Comparison of ENCODE assay signal across 28 mouse cellular contexts in the genomic region with DNA sequence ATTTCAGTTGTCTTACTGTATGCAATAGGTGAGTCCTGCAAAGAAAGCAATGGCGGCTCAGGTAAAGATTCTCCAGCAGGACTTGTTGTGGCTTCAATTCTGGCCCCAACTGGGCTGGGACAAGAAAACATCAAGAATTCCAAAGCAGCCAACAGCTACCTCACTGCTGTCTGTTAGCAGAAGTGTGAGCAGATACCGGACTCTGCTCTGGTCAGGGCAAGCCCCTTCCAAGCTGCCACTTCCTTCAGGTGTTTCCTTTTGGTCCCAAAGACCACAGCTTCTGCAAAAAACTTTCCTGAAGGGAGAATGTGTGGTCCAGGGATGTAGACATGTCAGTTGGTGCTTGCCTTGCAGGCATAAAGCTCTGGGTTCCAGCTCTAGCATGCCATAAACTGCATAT. TPM values are rescaled to one million over a fixed set of nuclear protein-coding genes. Genes with fewer than 3 reads are reported as not detected.
DNase-seq lines count a peak whose midpoint lies in the region; ATAC-seq and TF ChIP-seq lines count a peak whose summit lies in the region.
"Had no signal": no experiment of that assay in that cellular context is flagged by ENCODE, and none has a peak within 500 bp of the region (broad histone marks: within the 10 kb centered on the region; RNA-seq: fewer than 3 reads in every experiment).

No protein-coding gene starts in this region.

- ATAC-seq in common myeloid progenitor, adult 5-6 weeks (replicated peaks; ENCODE audit: low read depth, poor library complexity, severe bottlenecking): peak; percentile 60
- 0 out of 2 replicates have a peak, but pooled peaks have one; percentile 17 for ATAC-seq in megakaryocyte, adult 5-6 weeks (ENCODE audit: poor library complexity, severe bottlenecking)
- ATAC-seq: activated CD4-positive, CD25-positive, alpha-beta regulatory T cell, adult 4 months; CD4-positive, CD25-positive, alpha-beta regulatory T cell, adult 4 months; forebrain, embryonic 13.5 days; forebrain, embryonic 16.5 days; hindbrain, embryonic 16.5 days; inflammation-experienced regulatory T-cells, adult 6 months; intestine, embryonic 16.5 days had no signal

- H3K36me3 ChIP-seq in myocyte (ENCODE audit: control insufficient read depth, insufficient read depth): peaks cover 28% of the 10 kb centered on the region

- no peaks in the 10 kb centered on the region for H3K79me2 ChIP-seq in myocyte (ENCODE audit: control insufficient read depth, insufficient read depth)

- DNase-seq in 416B (ENCODE audit: low read depth): peak; percentile 86
- DNase-seq in cerebellum, adult 8-10 months: no peak
- DNase-seq in lung, postnatal 4 days: no peak
- DNase-seq in frontal cortex, postnatal 14 days (ENCODE audit: low spot score in 2 of 2): no peak
- DNase-seq: adrenal gland, postnatal 10 days; adrenal gland, postnatal 36 days; cerebellum, adult 18-20 months; cerebellum, adult 9-11 months; cerebellum, postnatal 25 days; embryo, embryonic 11 days; gastrocnemius, adult 2 months; gastrocnemius, postnatal 14 days had no signal

- no peak overlapping the region for H3K4me2 ChIP-seq in myocyte (ENCODE audit: low read depth)
- H3K4me2 ChIP-seq: embryonic facial prominence, embryonic 13.5 days; forebrain, embryonic 13.5 days; heart, embryonic 11.5 days; hindbrain, embryonic 13.5 days had no signal

- H3K4me3 ChIP-seq in myocyte: no peak overlapping the region
- H3K4me3 ChIP-seq: embryonic facial prominence, embryonic 10.5 days; embryonic facial prominence, embryonic 13.5 days; forebrain, embryonic 10.5 days; forebrain, embryonic 13.5 days; gastrocnemius, adult 2 months; hindbrain, embryonic 10.5 days; hindbrain, embryonic 13.5 days had no signal

- TF ChIP-seq POLR2A in myocyte (IDR thresholded peaks at IDR 0.05; ENCODE audit: insufficient read length, low read depth): no peak

- H3K27me3 ChIP-seq in myocyte (ENCODE audit: control insufficient read depth, insufficient read depth, insufficient read length): no peaks in the 10 kb centered on the region
- H3K27me3 ChIP-seq: embryonic facial prominence, embryonic 13.5 days; forebrain, embryonic 13.5 days; hindbrain, embryonic 13.5 days had no signal

- no peak overlapping the region for H3ac ChIP-seq in myocyte (ENCODE audit: control insufficient read depth, insufficient read length)

TF ChIP-seq in myocyte, 11 proteins besides CTCF, POLR2A, EP300 and RAD21:
- TF ChIP-seq POLR2AphosphoS2 (IDR thresholded peaks at IDR 0.05; ENCODE audit: insufficient read length, low read depth) (peak; percentile 43), MYOG (IDR thresholded peaks at IDR 0.05; ENCODE audit: control insufficient read depth in 1 of 3, insufficient read depth in 1 of 3, insufficient read length in 2 of 3, low read depth in 2 of 3) (no peak), TCF3 (IDR thresholded peaks at IDR 0.05; ENCODE audit: insufficient read length, low read depth) (no peak)

RNA-seq across cellular contexts. Expression of gene Tnip1, which starts 13.0 kb away (rescaled TPM):
- total RNA-seq in common myeloid progenitor, adult 5-6 weeks (2017): 14.9 and 20.2 TPM in 2 replicates
- 28.3 and 32.6 TPM in 2 replicates for total RNA-seq in megakaryocyte, adult 5-6 weeks (2015)
- 26.7 and 47.2 TPM in 2 replicates for total RNA-seq in megakaryocyte, adult 5-6 weeks (2017)
- polyA plus RNA-seq in myocyte (2012; fragmentation: generic; extraction: Trizol): 34.5 TPM

RNA-seq across cellular contexts. Expression of gene Anxa6, which starts 57.5 kb away (rescaled TPM):
- total RNA-seq in common myeloid progenitor, adult 5-6 weeks (2017): 46.0 and 55.3 TPM in 2 replicates
- 112 and 126 TPM in 2 replicates for total RNA-seq in megakaryocyte, adult 5-6 weeks (2015)
- total RNA-seq in megakaryocyte, adult 5-6 weeks (2017): 230 and 245 TPM in 2 replicates
- polyA plus RNA-seq in myocyte (2012; fragmentation: generic; extraction: Trizol): 722 TPM
